Mouse (Mus musculus): ENCODE results near the gene Usp15. TPM values are rescaled to one million over a fixed set of nuclear protein-coding genes. Genes with fewer than 3 reads are reported as not detected.
A peak's percentile ranks its signal among the peaks of the same experiment; 100 is the strongest.

The Usp15 gene
- total and polyA plus RNA-seq, 2 experiments from 2014 or later = 28.0 to 51.5 TPM

DNA sequence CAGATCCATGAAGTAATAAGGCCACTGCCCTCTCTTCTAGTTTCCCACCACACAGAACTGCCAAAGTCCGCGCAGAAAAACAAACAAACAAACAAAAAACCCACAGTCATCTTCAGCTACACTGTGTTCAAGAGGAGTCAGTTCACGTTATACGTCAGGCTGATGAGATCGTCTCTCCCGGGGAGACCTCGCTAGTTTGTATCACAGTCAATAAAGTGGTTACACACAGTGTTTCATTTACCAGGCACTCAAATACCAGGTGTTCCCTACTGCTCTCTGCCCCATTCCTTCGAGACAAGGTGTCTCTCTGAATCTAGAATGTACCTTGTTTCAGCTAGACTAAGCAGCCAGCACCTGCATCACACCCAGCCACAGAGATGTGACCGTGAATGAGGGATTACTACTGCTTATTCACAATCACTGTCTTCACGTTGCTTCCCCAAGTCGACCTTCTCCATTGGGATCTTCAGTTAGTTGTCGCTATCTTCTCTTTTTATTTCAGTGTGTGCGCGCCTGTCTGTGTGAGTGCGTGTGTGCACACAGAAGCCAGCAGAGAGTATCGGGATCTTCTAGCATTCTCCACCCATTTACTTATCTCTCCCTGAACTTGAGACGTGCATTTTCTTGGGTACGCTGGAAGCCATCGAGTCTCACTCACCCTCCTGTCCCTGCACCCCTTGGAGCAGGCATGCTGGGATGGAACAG, 3.0 kb upstream of the Usp15 start:
- DNase-seq (ENCODE audit: low spot score) (no peak), ATAC-seq (ENCODE audit: insufficient read depth, low read depth) (no peak)
- Histone ChIP-seq H3K9ac (replicated peaks; ENCODE audit: low read depth, low read length) (no peak overlapping the region), H3K36me3 (replicated peaks; ENCODE audit: control insufficient read depth, insufficient read depth, low read length) (no peaks in the 10 kb centered on the region), H3K27me3 (ENCODE audit: control insufficient read depth, insufficient read depth, low read length) (no peaks in the 10 kb centered on the region), H3K27ac (ENCODE audit: low read depth) (no peak overlapping the region), H3K4me2 (ENCODE audit: low read depth, low read length) (no peak overlapping the region), H3K9me3 (replicated peaks; ENCODE audit: control insufficient read depth, low read length) (no peaks in the 10 kb centered on the region), H3K4me3 (ENCODE audit: low read depth, low read length) (no peak overlapping the region), H3K4me1 (ENCODE audit: control insufficient read depth, insufficient read depth) (0 out of 2 replicates have a peak, but pooled peaks cover 3% of the 10 kb centered on the region)
- TF ChIP-seq EP300 (IDR thresholded peaks at IDR 0.05; ENCODE audit: low read depth) (no peak), CTCF (IDR thresholded peaks at IDR 0.05; ENCODE audit: low read depth) (no peak)
- 74% methylated on average over 19 of the region's 19 CpGs for WGBS

DNA sequence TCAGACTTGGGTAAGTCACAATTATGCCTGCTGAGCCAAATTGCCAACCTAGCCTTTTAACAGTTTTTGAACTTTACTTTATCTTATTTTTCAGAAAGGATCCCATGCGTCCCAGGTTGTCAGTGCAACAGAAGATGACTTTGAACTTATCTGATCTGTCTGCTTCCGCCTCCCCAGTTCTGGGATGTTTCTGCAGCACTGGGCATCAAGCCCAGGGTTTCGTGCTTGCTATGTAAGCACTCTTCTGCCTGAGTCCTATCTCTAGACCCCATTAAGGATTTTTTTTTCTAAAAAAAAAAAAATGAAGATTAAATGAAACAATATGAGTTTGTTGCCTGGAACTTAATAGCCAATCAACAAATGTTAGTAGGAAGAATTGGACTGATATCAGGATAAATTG, 2.3 kb upstream of the Usp15 start:
- no peaks in the 10 kb centered on the region for H3K9me3 ChIP-seq (replicated peaks; ENCODE audit: control insufficient read depth, low read length)
- no peaks in the 10 kb centered on the region for H3K36me3 ChIP-seq (replicated peaks; ENCODE audit: control insufficient read depth, insufficient read depth, low read length)
- H3K4me1 ChIP-seq (ENCODE audit: control insufficient read depth, insufficient read depth) = 0 out of 2 replicates have a peak, but pooled peaks cover 3% of the 10 kb centered on the region
- no peak overlapping the region for H3K27ac ChIP-seq (ENCODE audit: low read depth)
- no peak overlapping the region for H3K9ac ChIP-seq (replicated peaks; ENCODE audit: low read depth, low read length)
- WGBS = 43% methylated on average over 3 of the region's 3 CpGs
- TF ChIP-seq CTCF (IDR thresholded peaks at IDR 0.05; ENCODE audit: low read depth) (no peak), EP300 (IDR thresholded peaks at IDR 0.05; ENCODE audit: low read depth) (no peak)
- no peak for ATAC-seq (ENCODE audit: insufficient read depth, low read depth)
- DNase-seq (ENCODE audit: low spot score) = no peak
- no peaks in the 10 kb centered on the region for H3K27me3 ChIP-seq (ENCODE audit: control insufficient read depth, insufficient read depth, low read length)
- H3K4me2 ChIP-seq (ENCODE audit: low read depth, low read length) = no peak overlapping the region
- H3K4me3 ChIP-seq (ENCODE audit: low read depth, low read length) = no peak overlapping the region

DNA sequence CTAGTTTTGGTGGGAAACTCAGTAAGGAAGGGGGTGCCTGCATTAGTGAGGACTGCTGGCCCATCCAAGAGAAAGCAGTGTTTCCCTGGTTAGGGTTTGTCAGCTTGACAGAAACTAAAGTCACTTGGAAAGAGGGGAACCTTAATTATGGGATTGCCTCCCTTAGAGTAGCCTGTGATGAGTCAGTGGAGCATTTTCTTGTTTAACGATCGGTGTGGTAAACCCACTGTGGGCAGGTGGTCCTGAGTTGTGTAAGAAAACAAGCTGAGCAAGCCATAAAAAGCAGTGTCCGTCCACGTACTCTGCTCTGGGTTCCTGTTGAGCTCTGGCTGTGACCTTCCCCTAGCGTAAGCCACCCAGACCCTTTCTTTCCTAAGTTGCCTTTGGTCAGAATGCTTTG, 1.4 kb upstream of the Usp15 start:
- 90% methylated on average over 5 of the region's 5 CpGs for WGBS
- no peak overlapping the region for H3K4me3 ChIP-seq (ENCODE audit: low read depth, low read length)
- ATAC-seq (ENCODE audit: insufficient read depth, low read depth) = no peak

DNA sequence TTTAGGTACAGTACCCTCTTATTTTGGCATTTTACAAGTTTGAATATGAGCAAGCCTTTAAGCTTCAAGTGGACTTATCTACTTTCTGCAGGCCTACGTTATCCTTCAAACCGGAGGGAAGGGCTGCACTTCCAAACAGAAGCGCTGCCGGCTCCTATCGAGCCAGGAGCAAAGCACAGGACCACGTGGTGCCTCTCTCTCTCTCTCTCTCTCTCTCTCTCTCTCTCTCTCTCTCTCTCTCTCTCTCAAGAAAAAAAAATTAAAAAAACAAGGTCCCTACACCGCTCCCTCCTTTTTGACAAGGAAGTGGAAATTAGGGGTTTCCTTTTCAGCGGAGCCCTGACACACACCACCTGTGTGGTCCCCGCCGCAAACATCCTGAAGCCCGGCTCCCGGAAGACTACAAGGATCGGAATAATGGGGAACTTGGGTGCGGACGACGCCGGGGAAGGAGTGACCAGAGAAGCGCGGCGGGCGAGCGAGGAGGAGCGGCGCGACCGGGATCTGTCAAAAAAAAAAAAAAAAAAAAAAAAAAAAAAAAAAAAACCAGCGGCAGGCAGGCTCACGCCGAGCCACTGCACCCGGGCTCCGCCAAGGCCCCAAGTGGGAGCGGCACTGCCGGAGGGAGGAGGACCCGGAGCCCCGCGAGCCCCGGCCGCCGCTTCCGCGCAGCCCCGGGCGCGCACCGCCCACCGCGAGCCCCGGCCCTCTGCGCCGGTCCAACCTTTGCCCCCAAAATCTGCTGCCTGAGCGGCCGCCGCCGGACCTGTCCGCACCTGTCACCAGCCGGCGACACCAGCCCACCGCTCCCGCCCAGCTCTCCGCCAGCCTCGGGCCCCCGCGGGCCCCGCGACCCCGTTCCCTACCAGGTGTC, 597 bp downstream of the Usp15 start:
- peak overlapping the region; percentile 99 for H3K27ac ChIP-seq (ENCODE audit: low read depth)
- H3K36me3 ChIP-seq (replicated peaks; ENCODE audit: control insufficient read depth, insufficient read depth, low read length) = no peaks in the 10 kb centered on the region
- 2% methylated on average over 45 of the region's 66 CpGs for WGBS
- DNase-seq (ENCODE audit: low spot score) (peak; percentile 66), ATAC-seq (ENCODE audit: insufficient read depth, low read depth) (peak; percentile 58)
- peak overlapping the region; percentile 98 for H3K9ac ChIP-seq (replicated peaks; ENCODE audit: low read depth, low read length)
- peak overlapping the region; percentile 74 for H3K4me2 ChIP-seq (ENCODE audit: low read depth, low read length)
- peaks cover 8% of the 10 kb centered on the region for H3K4me1 ChIP-seq (ENCODE audit: control insufficient read depth, insufficient read depth)
- no peaks in the 10 kb centered on the region for H3K9me3 ChIP-seq (replicated peaks; ENCODE audit: control insufficient read depth, low read length)
- H3K27me3 ChIP-seq (ENCODE audit: control insufficient read depth, insufficient read depth, low read length) = no peaks in the 10 kb centered on the region
- peak overlapping the region; percentile 100 for H3K4me3 ChIP-seq (ENCODE audit: low read depth, low read length)
- TF ChIP-seq CTCF (IDR thresholded peaks at IDR 0.05; ENCODE audit: low read depth) = no peak
- TF ChIP-seq EP300 (IDR thresholded peaks at IDR 0.05; ENCODE audit: low read depth) = no peak

More for the DNA sequence above, 1.4 kb upstream of the Usp15 start:
- no peak overlapping the region for H3K27ac ChIP-seq (ENCODE audit: low read depth)
- TF ChIP-seq EP300 (IDR thresholded peaks at IDR 0.05; ENCODE audit: low read depth) = no peak
- no peaks in the 10 kb centered on the region for H3K36me3 ChIP-seq (replicated peaks; ENCODE audit: control insufficient read depth, insufficient read depth, low read length)
- no peak for DNase-seq (ENCODE audit: low spot score)
- no peaks in the 10 kb centered on the region for H3K27me3 ChIP-seq (ENCODE audit: control insufficient read depth, insufficient read depth, low read length)
- no peaks in the 10 kb centered on the region for H3K9me3 ChIP-seq (replicated peaks; ENCODE audit: control insufficient read depth, low read length)
- H3K9ac ChIP-seq (replicated peaks; ENCODE audit: low read depth, low read length) = no peak overlapping the region
- 0 out of 2 replicates have a peak, but pooled peaks cover 3% of the 10 kb centered on the region for H3K4me1 ChIP-seq (ENCODE audit: control insufficient read depth, insufficient read depth)
- no peak overlapping the region for H3K4me2 ChIP-seq (ENCODE audit: low read depth, low read length)

DNA sequence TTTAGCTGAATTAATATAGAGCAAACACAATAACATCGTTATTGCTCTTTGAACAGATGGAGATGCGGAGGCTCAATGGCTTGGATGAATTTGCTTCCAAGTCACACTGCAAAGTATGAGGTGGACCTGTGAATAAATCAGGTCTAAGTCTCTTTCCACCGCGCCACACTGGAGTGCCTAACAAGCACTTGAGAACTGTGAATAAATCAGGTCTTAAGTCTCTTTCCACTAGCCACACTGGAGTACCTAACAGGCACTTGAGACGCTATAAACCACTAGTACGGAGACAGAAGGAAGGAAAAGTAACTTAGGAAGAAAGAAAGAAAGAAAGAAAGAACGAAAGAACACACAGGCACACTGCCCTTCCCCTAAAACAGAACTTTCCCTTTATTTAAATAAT, 1.3 kb downstream of the Usp15 start:
- H3K27ac ChIP-seq (ENCODE audit: low read depth) = peak overlapping the region; percentile 99
- no peak for DNase-seq (ENCODE audit: low spot score)
- no peaks in the 10 kb centered on the region for H3K27me3 ChIP-seq (ENCODE audit: control insufficient read depth, insufficient read depth, low read length)
- H3K4me1 ChIP-seq (ENCODE audit: control insufficient read depth, insufficient read depth) = peaks cover 14% of the 10 kb centered on the region
- peak overlapping the region; percentile 100 for H3K4me3 ChIP-seq (ENCODE audit: low read depth, low read length)
- no peaks in the 10 kb centered on the region for H3K9me3 ChIP-seq (replicated peaks; ENCODE audit: control insufficient read depth, low read length)
- no peak for TF ChIP-seq CTCF (IDR thresholded peaks at IDR 0.05; ENCODE audit: low read depth)
- WGBS = 22% methylated on average over 7 of the region's 7 CpGs
- H3K9ac ChIP-seq (replicated peaks; ENCODE audit: low read depth, low read length) = peak overlapping the region; percentile 98
- no peak for ATAC-seq (ENCODE audit: insufficient read depth, low read depth)
- H3K4me2 ChIP-seq (ENCODE audit: low read depth, low read length) = peak overlapping the region; percentile 74
- H3K36me3 ChIP-seq (replicated peaks; ENCODE audit: control insufficient read depth, insufficient read depth, low read length) = no peaks in the 10 kb centered on the region

All from heart, postnatal 0 days (tissue).